Mouse (Mus musculus): ENCODE measurements around the gene Pcmtd2. TPM values are rescaled to one million over a fixed set of nuclear protein-coding genes. Genes with fewer than 3 reads are reported as not detected.

Gene Pcmtd2
- 40.4 to 49.8 TPM (median 44.9 TPM) in 4 replicates for total RNA-seq (2023)

DNA sequence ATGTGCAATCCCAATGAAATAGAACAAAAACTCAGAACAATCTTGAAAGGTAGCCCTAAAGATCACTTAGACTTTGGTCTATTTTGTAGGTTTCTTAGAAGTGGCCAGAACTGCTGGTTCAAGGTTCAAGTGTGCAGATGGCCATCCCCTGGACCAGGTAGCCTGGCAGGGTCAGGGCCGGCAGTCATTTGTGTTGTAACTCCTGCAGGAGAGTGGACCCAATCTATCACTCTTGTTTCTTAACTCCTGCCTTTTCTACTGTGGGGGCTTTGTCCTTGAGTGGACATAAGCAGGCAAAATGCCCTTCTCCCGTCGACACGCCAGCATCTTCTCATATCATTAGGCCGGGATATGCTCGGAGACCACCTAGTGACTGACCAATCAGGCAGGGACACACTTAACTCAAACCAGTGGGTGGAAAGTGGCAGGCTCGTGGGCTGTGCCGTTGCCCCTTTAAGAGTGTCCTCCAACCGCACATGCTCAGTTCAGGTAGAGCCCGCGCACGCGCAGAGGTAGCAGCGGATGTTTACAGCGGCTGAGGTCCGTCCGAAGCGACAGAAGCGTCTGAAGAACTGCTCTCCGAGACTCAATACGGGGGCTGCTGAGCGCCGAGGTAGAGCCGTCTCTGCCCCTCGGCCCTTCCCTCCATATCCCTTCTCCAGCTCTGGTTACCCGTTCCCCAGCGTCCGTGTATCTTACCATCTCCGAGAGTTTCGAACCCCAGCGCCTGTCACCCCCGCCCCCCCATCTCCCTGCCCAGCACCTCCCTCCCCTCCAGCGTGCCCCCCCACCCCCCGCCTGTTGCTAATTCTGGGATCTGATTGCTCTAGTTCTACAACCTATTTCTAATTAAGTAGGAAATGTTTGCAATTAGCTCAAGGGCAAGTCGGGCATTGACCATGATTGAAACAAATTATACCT, at the start of gene Pcmtd2:
Gene Pcmtd2 (plus strand): TSS at position 483 of the 921 bp plus-strand sequence.

DNA sequence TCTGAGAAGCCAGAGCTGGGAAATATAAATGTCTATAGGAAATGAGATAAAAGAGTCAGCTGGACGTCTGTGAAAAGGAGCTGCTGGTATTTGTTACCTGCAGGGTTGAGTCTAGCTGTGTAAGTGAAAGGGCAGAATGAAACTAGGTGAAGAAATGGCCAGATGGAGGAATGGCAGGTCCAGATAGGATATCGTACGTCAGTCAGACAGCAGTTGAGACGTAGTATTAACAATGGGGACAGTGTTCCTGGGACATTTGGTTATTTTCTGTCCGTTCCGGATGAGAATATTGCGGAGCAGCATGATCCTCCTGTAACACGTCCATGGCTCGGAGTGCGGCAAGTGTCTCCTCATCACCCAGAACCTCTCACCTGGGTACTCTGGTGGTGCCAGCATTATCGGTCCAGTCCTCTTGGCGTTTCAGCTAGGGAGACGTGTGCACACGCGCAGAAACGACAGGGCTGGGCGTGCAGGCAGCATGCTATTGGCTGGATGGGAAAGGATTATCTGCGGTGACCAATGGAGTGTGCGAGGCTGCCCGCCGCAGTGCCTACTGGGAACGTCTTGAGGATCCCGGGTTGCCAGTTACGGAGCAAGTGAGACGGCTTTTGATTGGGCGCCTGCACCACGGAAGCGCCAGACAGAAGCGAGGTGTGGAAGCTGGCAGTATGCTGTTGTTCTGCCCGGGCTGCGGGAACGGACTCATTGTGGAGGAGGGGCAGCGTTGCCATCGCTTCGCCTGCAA, 26.3 kb downstream of the Pcmtd2 start, which contains the start of gene Polr3k:
Gene Polr3k (plus strand): TSS at position 547 of the 745 bp plus-strand sequence.

Other genes starting within 250 kb of the Pcmtd2 start
- 57.2 to 63.1 TPM (median 59.7 TPM) in 4 replicates for gene Prpf6, start 246.0 kb upstream of the Pcmtd2 start, total RNA-seq (2023)
- 43.7 to 53.6 TPM (median 48.1 TPM) in 4 replicates for gene Zfp512b, start 245.1 kb upstream of the Pcmtd2 start, total RNA-seq (2023)
- 11.7 to 13.1 TPM (median 13.0 TPM) in 4 replicates for gene Samd10, start 238.6 kb upstream of the Pcmtd2 start, total RNA-seq (2023)
- not detected in 4 replicates for gene Gm29797, start 180.8 kb upstream of the Pcmtd2 start, total RNA-seq (2023)
- gene Sox18, start 166.2 kb upstream of the Pcmtd2 start, total RNA-seq (2023), result not detected in 4 replicates
- 23.0 to 25.8 TPM (median 23.3 TPM) in 4 replicates for gene Tcea2, start 157.5 kb upstream of the Pcmtd2 start, total RNA-seq (2023)
- 147 to 159 TPM (median 155 TPM) in 4 replicates for gene Rgs19, start 143.9 kb upstream of the Pcmtd2 start, total RNA-seq (2023)
- gene Lkaaear1, start 139.4 kb upstream of the Pcmtd2 start, total RNA-seq (2023), result not detected in 4 replicates
- 0.42 to 1.0 TPM (median 0.80 TPM) in 4 replicates for gene Oprl1, start 122.8 kb upstream of the Pcmtd2 start, total RNA-seq (2023)
- not detected in 4 replicates for gene Myt1, start 74.5 kb upstream of the Pcmtd2 start, total RNA-seq (2023)
- 9.0 to 16.8 TPM (median 10.7 TPM) in 4 replicates for gene Polr3k, start 26.5 kb downstream of the Pcmtd2 start, total RNA-seq (2023)
- gene Gm14496, start 153.3 kb downstream of the Pcmtd2 start, total RNA-seq (2023), result not detected in 4 replicates